Mouse (Mus musculus): Measurements from ENCODE around the gene Tnr. TPM values are rescaled to one million over a fixed set of nuclear protein-coding genes. Genes with fewer than 3 reads are reported as not detected.

Tnr gene
- polyA plus RNA-seq, 1 experiment: not detected

DNA sequence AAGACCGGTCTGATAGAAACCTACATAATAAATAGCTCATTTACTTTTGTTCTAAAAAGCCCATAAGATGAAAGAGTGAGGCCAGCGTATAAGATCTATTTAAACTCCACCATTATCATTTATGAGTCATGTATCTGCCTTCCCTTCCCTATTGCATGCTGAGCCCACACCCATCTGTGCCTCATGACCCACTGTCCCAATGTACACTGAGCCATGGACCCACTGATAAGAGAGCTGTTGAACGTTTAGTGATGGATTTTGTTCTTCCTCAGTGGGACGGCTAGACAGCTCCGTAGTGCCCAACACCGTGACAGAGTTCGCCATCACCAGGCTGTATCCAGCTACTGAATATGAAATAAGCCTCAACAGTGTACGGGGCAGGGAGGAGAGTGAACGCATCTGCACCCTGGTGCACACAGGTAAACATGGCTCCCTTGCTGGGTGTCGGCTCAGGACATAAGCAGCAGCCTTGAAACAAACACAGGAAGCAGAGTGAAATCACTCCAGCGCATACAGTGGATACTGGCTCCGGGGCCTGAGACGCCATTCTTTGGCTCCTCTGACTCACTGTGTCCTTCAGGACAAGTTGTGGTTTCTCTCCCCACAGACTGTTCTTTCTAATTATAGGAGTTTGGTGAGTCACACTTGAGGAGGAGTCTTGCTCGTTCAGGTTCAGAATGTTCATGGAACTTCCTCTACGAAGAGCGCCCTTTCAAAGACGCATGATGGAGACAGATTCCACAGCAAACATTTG lies 365.6 kb downstream of the Tnr start:
- H3K27ac ChIP-seq (ENCODE audit: insufficient read depth, low read length): no peak overlapping the region
- TF ChIP-seq CTCF (IDR thresholded peaks at IDR 0.05; ENCODE audit: extremely low read depth, insufficient read depth, insufficient read length, insufficient replicate concordance) (no peak), POLR2A (IDR thresholded peaks at IDR 0.05; ENCODE audit: low read depth, low read length) (no peak)
- WGBS: 47% methylated on average over 17 of the region's 17 CpGs
- no peaks in the 10 kb centered on the region for H3K36me3 ChIP-seq (ENCODE audit: control insufficient read depth, insufficient read depth, low read length)
- no peaks in the 10 kb centered on the region for H3K27me3 ChIP-seq (ENCODE audit: control insufficient read depth, insufficient read depth, low read length)
- DNase-seq (ENCODE audit: low read depth in 1 of 2, low spot score in 2 of 2): no peak
- H3K4me1 ChIP-seq (ENCODE audit: control insufficient read depth, insufficient read depth, insufficient read length): no peaks in the 10 kb centered on the region
- no peak overlapping the region for H3K4me3 ChIP-seq (ENCODE audit: extremely low read depth, insufficient read depth, insufficient read length)

- H3K4me3 ChIP-seq (ENCODE audit: extremely low read depth, insufficient read depth, insufficient read length): no peak overlapping the region
- no peak for DNase-seq (ENCODE audit: low read depth in 1 of 2, low spot score in 2 of 2)
- WGBS: 73% methylated on average over 5 of the region's 5 CpGs
- H3K27ac ChIP-seq (ENCODE audit: insufficient read depth, low read length): no peak overlapping the region
- no peaks in the 10 kb centered on the region for H3K27me3 ChIP-seq (ENCODE audit: control insufficient read depth, insufficient read depth, low read length)
- no peaks in the 10 kb centered on the region for H3K36me3 ChIP-seq (ENCODE audit: control insufficient read depth, insufficient read depth, low read length)
- TF ChIP-seq POLR2A (IDR thresholded peaks at IDR 0.05; ENCODE audit: low read depth, low read length): no peak
- no peak for TF ChIP-seq CTCF (IDR thresholded peaks at IDR 0.05; ENCODE audit: extremely low read depth, insufficient read depth, insufficient read length, insufficient replicate concordance)
- H3K4me1 ChIP-seq (ENCODE audit: control insufficient read depth, insufficient read depth, insufficient read length): no peaks in the 10 kb centered on the region
Observed at GRCm38 (mm10) chr1:159890524-159890923, 367.0 kb downstream of the Tnr start.

GRCm38 (mm10) chr1:159895094-159895493 lies 371.5 kb downstream of the Tnr start:
- WGBS: 77% methylated on average over 3 of the region's 3 CpGs
- TF ChIP-seq CTCF (IDR thresholded peaks at IDR 0.05; ENCODE audit: extremely low read depth, insufficient read depth, insufficient read length, insufficient replicate concordance) (no peak), POLR2A (IDR thresholded peaks at IDR 0.05; ENCODE audit: low read depth, low read length) (no peak)
- no peak for DNase-seq (ENCODE audit: low read depth in 1 of 2, low spot score in 2 of 2)
- Histone ChIP-seq H3K4me3 (ENCODE audit: extremely low read depth, insufficient read depth, insufficient read length) (no peak overlapping the region), H3K27me3 (ENCODE audit: control insufficient read depth, insufficient read depth, low read length) (no peaks in the 10 kb centered on the region), H3K27ac (ENCODE audit: insufficient read depth, low read length) (no peak overlapping the region), H3K4me1 (ENCODE audit: control insufficient read depth, insufficient read depth, insufficient read length) (no peaks in the 10 kb centered on the region), H3K36me3 (ENCODE audit: control insufficient read depth, insufficient read depth, low read length) (no peaks in the 10 kb centered on the region)

- WGBS: 77% methylated on average over 3 of the region's 3 CpGs
- H3K27ac ChIP-seq (ENCODE audit: insufficient read depth, low read length): no peak overlapping the region
- H3K4me3 ChIP-seq (ENCODE audit: extremely low read depth, insufficient read depth, insufficient read length): no peak overlapping the region
- no peaks in the 10 kb centered on the region for H3K4me1 ChIP-seq (ENCODE audit: control insufficient read depth, insufficient read depth, insufficient read length)
- H3K27me3 ChIP-seq (ENCODE audit: control insufficient read depth, insufficient read depth, low read length): no peaks in the 10 kb centered on the region
- TF ChIP-seq CTCF (IDR thresholded peaks at IDR 0.05; ENCODE audit: extremely low read depth, insufficient read depth, insufficient read length, insufficient replicate concordance) (no peak), POLR2A (IDR thresholded peaks at IDR 0.05; ENCODE audit: low read depth, low read length) (no peak)
- DNase-seq (ENCODE audit: low read depth in 1 of 2, low spot score in 2 of 2): no peak
- H3K36me3 ChIP-seq (ENCODE audit: control insufficient read depth, insufficient read depth, low read length): no peaks in the 10 kb centered on the region
Observed at GRCm38 (mm10) chr1:159899991-159900390, 376.4 kb downstream of the Tnr start.

GRCm38 (mm10) chr1:159900639-159901038 lies 377.1 kb downstream of the Tnr start:
- 84% methylated on average over 3 of the region's 3 CpGs for WGBS
- no peak overlapping the region for H3K27ac ChIP-seq (ENCODE audit: insufficient read depth, low read length)
- no peaks in the 10 kb centered on the region for H3K27me3 ChIP-seq (ENCODE audit: control insufficient read depth, insufficient read depth, low read length)

GRCm38 (mm10) chr1:159901366-159902119 lies 378.0 kb downstream of the Tnr start:
- Histone ChIP-seq H3K27me3 (ENCODE audit: control insufficient read depth, insufficient read depth, low read length) (no peaks in the 10 kb centered on the region), H3K36me3 (ENCODE audit: control insufficient read depth, insufficient read depth, low read length) (no peaks in the 10 kb centered on the region), H3K4me3 (ENCODE audit: extremely low read depth, insufficient read depth, insufficient read length) (no peak overlapping the region), H3K4me1 (ENCODE audit: control insufficient read depth, insufficient read depth, insufficient read length) (no peaks in the 10 kb centered on the region), H3K27ac (ENCODE audit: insufficient read depth, low read length) (no peak overlapping the region)
- DNase-seq (ENCODE audit: low read depth in 1 of 2, low spot score in 2 of 2): no peak
- 82% methylated on average over 7 of the region's 7 CpGs for WGBS
- TF ChIP-seq POLR2A (IDR thresholded peaks at IDR 0.05; ENCODE audit: low read depth, low read length): no peak
- TF ChIP-seq CTCF (IDR thresholded peaks at IDR 0.05; ENCODE audit: extremely low read depth, insufficient read depth, insufficient read length, insufficient replicate concordance): no peak

More at GRCm38 (mm10) chr1:159900639-159901038, 377.1 kb downstream of the Tnr start:
- Histone ChIP-seq H3K4me3 (ENCODE audit: extremely low read depth, insufficient read depth, insufficient read length) (no peak overlapping the region), H3K36me3 (ENCODE audit: control insufficient read depth, insufficient read depth, low read length) (no peaks in the 10 kb centered on the region), H3K4me1 (ENCODE audit: control insufficient read depth, insufficient read depth, insufficient read length) (no peaks in the 10 kb centered on the region)
- TF ChIP-seq CTCF (IDR thresholded peaks at IDR 0.05; ENCODE audit: extremely low read depth, insufficient read depth, insufficient read length, insufficient replicate concordance) (no peak), POLR2A (IDR thresholded peaks at IDR 0.05; ENCODE audit: low read depth, low read length) (no peak)
- DNase-seq (ENCODE audit: low read depth in 1 of 2, low spot score in 2 of 2): no peak

GRCm38 (mm10) chr1:159902120-159902497 lies 378.5 kb downstream of the Tnr start:
- Histone ChIP-seq H3K36me3 (ENCODE audit: control insufficient read depth, insufficient read depth, low read length) (no peaks in the 10 kb centered on the region), H3K27ac (ENCODE audit: insufficient read depth, low read length) (no peak overlapping the region), H3K4me3 (ENCODE audit: extremely low read depth, insufficient read depth, insufficient read length) (no peak overlapping the region), H3K27me3 (ENCODE audit: control insufficient read depth, insufficient read depth, low read length) (no peaks in the 10 kb centered on the region), H3K4me1 (ENCODE audit: control insufficient read depth, insufficient read depth, insufficient read length) (no peaks in the 10 kb centered on the region)
- no peak for DNase-seq (ENCODE audit: low read depth in 1 of 2, low spot score in 2 of 2)
- no peak for TF ChIP-seq POLR2A (IDR thresholded peaks at IDR 0.05; ENCODE audit: low read depth, low read length)
- TF ChIP-seq CTCF (IDR thresholded peaks at IDR 0.05; ENCODE audit: extremely low read depth, insufficient read depth, insufficient read length, insufficient replicate concordance): no peak
- 91% methylated on average over 4 of the region's 4 CpGs for WGBS
